Mouse (Mus musculus): ENCODE results near the gene Moap1. TPM values are rescaled to one million over a fixed set of nuclear protein-coding genes. Genes with fewer than 3 reads are reported as not detected.

Moap1 gene
- polyA plus RNA-seq (2012; rRNA removed): 7.9 and 8.8 TPM in 2 replicates

DNA sequence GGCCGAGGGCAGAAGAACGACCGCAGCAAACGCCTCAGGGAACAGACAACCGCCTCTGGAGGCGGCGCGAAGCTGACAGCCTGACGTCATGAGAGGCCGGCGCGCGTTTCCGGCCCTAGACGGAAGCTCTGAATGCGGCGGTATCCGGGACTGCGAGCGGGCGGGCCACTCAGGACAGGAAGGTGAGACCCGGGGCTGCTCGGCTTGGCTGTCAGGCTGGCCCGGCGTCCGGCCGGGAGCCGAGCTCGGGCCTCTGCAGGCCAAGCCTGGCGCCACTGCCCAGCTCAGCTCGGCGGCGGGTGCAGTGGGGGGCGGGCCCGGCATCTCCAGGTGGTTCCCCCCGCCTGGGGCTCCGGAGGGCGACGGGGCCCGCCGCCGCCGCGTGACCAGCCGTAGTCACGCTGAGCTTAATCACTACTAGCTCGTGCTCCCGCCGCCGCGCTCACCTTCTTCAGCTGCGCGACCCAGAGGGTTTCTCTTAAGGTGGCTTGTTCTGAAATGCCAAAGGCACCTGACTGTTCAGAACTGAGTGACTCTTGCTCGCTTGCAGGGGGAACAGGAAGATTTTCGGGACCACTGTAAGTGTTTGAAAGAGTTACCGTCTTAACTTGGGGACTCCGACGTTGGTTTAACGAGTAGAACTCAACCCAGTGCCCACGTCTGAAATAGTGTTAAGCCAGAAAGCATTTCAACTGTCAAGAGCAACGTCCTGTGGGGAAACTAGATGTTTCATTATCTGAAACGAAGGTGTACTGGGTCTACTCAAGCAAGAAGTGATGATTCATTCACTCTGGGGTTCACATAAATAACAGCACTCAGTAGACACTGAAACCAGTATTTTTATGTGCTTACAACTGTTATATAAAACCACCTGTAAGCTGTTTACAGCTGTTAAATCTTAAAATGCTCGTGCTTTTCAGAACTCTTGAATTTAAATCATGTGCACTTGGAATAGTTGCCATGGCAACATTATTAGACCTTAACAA is at the start of gene Moap1, which contains the start of gene Tmem251:
Gene Moap1, minus strand, starts transcription at position 73 of the 986 bp plus-strand sequence.
Gene Tmem251, plus strand, starts transcription at position 174 of the 986 bp plus-strand sequence.
- H3K4me3 ChIP-seq (ENCODE audit: control insufficient read depth, low read depth, low read length): peak within 1 kb of the TSS; percentile 94
- H3K36me3 ChIP-seq (ENCODE audit: control insufficient read depth, insufficient read depth, low read length): no peaks in the 10 kb centered on the region
- peak within 1 kb of the TSS; percentile 96 for H3K27ac ChIP-seq (ENCODE audit: control insufficient read depth, insufficient read depth, low read depth, low read length)
- TF ChIP-seq POLR2A (IDR thresholded peaks at IDR 0.05; ENCODE audit: control insufficient read depth, low read depth, low read length) (peak; percentile 93), CTCF (IDR thresholded peaks at IDR 0.05; ENCODE audit: control insufficient read depth, insufficient read depth, insufficient replicate concordance, low read depth, low read length) (no peak)
- H3K27me3 ChIP-seq (ENCODE audit: control insufficient read depth, insufficient read depth, low read length): no peaks in the 10 kb centered on the region
- peaks cover 7% of the 10 kb centered on the region; the same call in 1 of the 2 replicates for H3K4me1 ChIP-seq (ENCODE audit: control insufficient read depth, insufficient read depth, low read length)

DNA sequence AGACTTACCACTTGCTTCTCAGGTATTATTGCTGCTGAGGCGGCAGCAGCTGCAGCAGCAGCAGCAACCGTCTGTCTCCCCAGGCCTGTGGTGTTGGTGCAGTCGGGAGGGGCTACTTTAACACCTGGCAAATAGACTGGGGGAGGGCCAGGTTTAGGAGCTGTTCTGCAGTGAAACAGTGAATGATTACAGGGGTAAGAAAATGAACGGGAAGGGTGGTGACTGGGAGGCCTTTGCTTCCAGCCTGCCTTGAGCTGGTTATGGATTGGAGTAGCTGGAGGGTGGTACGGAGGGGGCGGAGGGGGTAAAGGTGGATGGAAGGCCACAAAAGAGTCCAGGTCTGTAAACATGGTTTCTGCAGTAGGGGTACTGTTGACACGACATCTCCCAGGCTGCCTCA is 44.5 kb upstream of the Moap1 start:
- peaks cover 2% of the 10 kb centered on the region for H3K36me3 ChIP-seq (ENCODE audit: control insufficient read depth, insufficient read depth, low read length)
- no peak for TF ChIP-seq POLR2A (IDR thresholded peaks at IDR 0.05; ENCODE audit: control insufficient read depth, low read depth, low read length)
- no peak for TF ChIP-seq CTCF (IDR thresholded peaks at IDR 0.05; ENCODE audit: control insufficient read depth, insufficient read depth, insufficient replicate concordance, low read depth, low read length)

GRCm38 (mm10) chr12:102785593-102785985 is 42.1 kb upstream of the Moap1 start:
- TF ChIP-seq CTCF (IDR thresholded peaks at IDR 0.05; ENCODE audit: control insufficient read depth, insufficient read depth, insufficient replicate concordance, low read depth, low read length): no peak
- TF ChIP-seq POLR2A (IDR thresholded peaks at IDR 0.05; ENCODE audit: control insufficient read depth, low read depth, low read length): no peak

More for the DNA sequence above, 44.5 kb upstream of the Moap1 start:
- Histone ChIP-seq H3K4me1 (ENCODE audit: control insufficient read depth, insufficient read depth, low read length) (no peaks in the 10 kb centered on the region), H3K27me3 (ENCODE audit: control insufficient read depth, insufficient read depth, low read length) (no peaks in the 10 kb centered on the region), H3K4me3 (ENCODE audit: control insufficient read depth, low read depth, low read length) (no peak overlapping the region), H3K27ac (ENCODE audit: control insufficient read depth, insufficient read depth, low read depth, low read length) (no peak overlapping the region)

DNA sequence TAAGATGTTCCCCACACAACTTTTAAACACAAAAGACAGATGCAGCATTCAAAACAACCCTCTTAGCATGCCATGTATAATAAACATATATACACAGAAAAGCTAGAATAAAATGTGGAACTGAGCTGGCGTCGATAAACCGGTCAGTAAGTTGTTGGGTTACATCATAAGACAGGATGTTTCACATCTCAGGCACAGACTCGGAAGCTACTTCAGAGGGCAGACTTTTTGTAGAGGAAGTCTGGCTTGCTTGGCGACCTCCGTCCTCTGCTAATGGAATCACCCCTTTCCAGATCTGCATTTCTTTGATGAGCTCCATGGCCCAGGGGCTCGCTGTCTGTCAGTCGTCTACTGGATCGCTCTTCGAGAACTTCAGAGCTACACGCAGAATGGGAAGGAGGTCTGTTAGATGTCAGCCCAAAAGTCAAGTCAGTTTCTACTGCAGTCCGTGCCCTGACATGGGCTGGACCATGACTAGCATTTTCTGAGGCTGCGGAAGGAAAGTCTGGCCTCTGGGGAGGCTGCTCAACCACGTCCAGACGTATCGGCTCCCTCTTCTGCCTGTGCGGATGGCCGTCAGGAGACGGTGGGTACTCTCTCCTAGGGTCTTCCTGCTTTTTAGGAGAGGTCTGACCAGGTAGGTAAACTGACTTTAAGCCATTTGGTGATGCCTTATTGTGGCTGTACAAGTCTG is 41.6 kb upstream of the Moap1 start:
- H3K27me3 ChIP-seq (ENCODE audit: control insufficient read depth, insufficient read depth, low read length): no peaks in the 10 kb centered on the region
- H3K27ac ChIP-seq (ENCODE audit: control insufficient read depth, insufficient read depth, low read depth, low read length): no peak overlapping the region
- no peaks in the 10 kb centered on the region; the same call in 1 of the 2 replicates for H3K36me3 ChIP-seq (ENCODE audit: control insufficient read depth, insufficient read depth, low read length)
- no peak for TF ChIP-seq CTCF (IDR thresholded peaks at IDR 0.05; ENCODE audit: control insufficient read depth, insufficient read depth, insufficient replicate concordance, low read depth, low read length)
- no peak for TF ChIP-seq POLR2A (IDR thresholded peaks at IDR 0.05; ENCODE audit: control insufficient read depth, low read depth, low read length)
- H3K4me1 ChIP-seq (ENCODE audit: control insufficient read depth, insufficient read depth, low read length): no peaks in the 10 kb centered on the region
- no peak overlapping the region for H3K4me3 ChIP-seq (ENCODE audit: control insufficient read depth, low read depth, low read length)

More at GRCm38 (mm10) chr12:102785593-102785985, 42.1 kb upstream of the Moap1 start:
- Histone ChIP-seq H3K36me3 (ENCODE audit: control insufficient read depth, insufficient read depth, low read length) (peaks cover 1% of the 10 kb centered on the region), H3K27me3 (ENCODE audit: control insufficient read depth, insufficient read depth, low read length) (no peaks in the 10 kb centered on the region), H3K4me1 (ENCODE audit: control insufficient read depth, insufficient read depth, low read length) (no peaks in the 10 kb centered on the region), H3K27ac (ENCODE audit: control insufficient read depth, insufficient read depth, low read depth, low read length) (no peak overlapping the region), H3K4me3 (ENCODE audit: control insufficient read depth, low read depth, low read length) (no peak overlapping the region)

DNA sequence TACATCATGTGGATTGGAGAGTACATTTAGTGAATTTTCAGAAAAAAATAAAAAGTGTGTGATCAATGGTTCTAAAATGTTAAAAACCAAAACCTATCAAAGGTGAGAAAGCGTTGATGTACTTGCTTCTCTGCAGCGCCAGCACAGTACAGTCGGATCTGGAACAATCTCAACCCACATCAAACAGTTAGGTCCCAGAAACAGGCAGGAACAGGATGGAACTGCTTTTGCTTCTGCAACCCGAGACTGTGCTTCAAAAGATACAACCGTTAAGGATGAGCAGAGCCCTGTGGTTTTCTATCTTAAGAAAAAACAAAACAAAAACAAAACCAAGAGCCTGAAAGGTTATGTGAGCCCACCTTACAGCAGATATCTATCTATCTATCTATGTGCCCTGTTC is 39.4 kb upstream of the Moap1 start:
- Histone ChIP-seq H3K4me3 (ENCODE audit: control insufficient read depth, low read depth, low read length) (no peak overlapping the region), H3K27me3 (ENCODE audit: control insufficient read depth, insufficient read depth, low read length) (no peaks in the 10 kb centered on the region), H3K4me1 (ENCODE audit: control insufficient read depth, insufficient read depth, low read length) (no peaks in the 10 kb centered on the region), H3K27ac (ENCODE audit: control insufficient read depth, insufficient read depth, low read depth, low read length) (no peak overlapping the region), H3K36me3 (ENCODE audit: control insufficient read depth, insufficient read depth, low read length) (no peaks in the 10 kb centered on the region; the same call in 1 of the 2 replicates)
- no peak for TF ChIP-seq POLR2A (IDR thresholded peaks at IDR 0.05; ENCODE audit: control insufficient read depth, low read depth, low read length)
- no peak for TF ChIP-seq CTCF (IDR thresholded peaks at IDR 0.05; ENCODE audit: control insufficient read depth, insufficient read depth, insufficient replicate concordance, low read depth, low read length)

GRCm38 (mm10) chr12:102779452-102779851 is 36.0 kb upstream of the Moap1 start:
- TF ChIP-seq CTCF (IDR thresholded peaks at IDR 0.05; ENCODE audit: control insufficient read depth, insufficient read depth, insufficient replicate concordance, low read depth, low read length) (no peak), POLR2A (IDR thresholded peaks at IDR 0.05; ENCODE audit: control insufficient read depth, low read depth, low read length) (no peak)

GRCm38 (mm10) chr12:102778151-102778550 is 34.7 kb upstream of the Moap1 start:
- H3K4me1 ChIP-seq (ENCODE audit: control insufficient read depth, insufficient read depth, low read length): no peaks in the 10 kb centered on the region
- H3K27ac ChIP-seq (ENCODE audit: control insufficient read depth, insufficient read depth, low read depth, low read length): no peak overlapping the region
- H3K27me3 ChIP-seq (ENCODE audit: control insufficient read depth, insufficient read depth, low read length): no peaks in the 10 kb centered on the region
- peaks cover 2% of the 10 kb centered on the region for H3K36me3 ChIP-seq (ENCODE audit: control insufficient read depth, insufficient read depth, low read length)
- H3K4me3 ChIP-seq (ENCODE audit: control insufficient read depth, low read depth, low read length): no peak overlapping the region
- TF ChIP-seq CTCF (IDR thresholded peaks at IDR 0.05; ENCODE audit: control insufficient read depth, insufficient read depth, insufficient replicate concordance, low read depth, low read length) (no peak), POLR2A (IDR thresholded peaks at IDR 0.05; ENCODE audit: control insufficient read depth, low read depth, low read length) (no peak)

More at GRCm38 (mm10) chr12:102779452-102779851, 36.0 kb upstream of the Moap1 start:
- Histone ChIP-seq H3K27ac (ENCODE audit: control insufficient read depth, insufficient read depth, low read depth, low read length) (no peak overlapping the region), H3K36me3 (ENCODE audit: control insufficient read depth, insufficient read depth, low read length) (peaks cover 2% of the 10 kb centered on the region), H3K27me3 (ENCODE audit: control insufficient read depth, insufficient read depth, low read length) (no peaks in the 10 kb centered on the region), H3K4me1 (ENCODE audit: control insufficient read depth, insufficient read depth, low read length) (no peaks in the 10 kb centered on the region), H3K4me3 (ENCODE audit: control insufficient read depth, low read depth, low read length) (no peak overlapping the region)
